Mouse (Mus musculus) cerebellum, postnatal 25 days (tissue): ENCODE measurements around the gene Cacnb1.

ENCODE experiments used
- DNase-seq, 2 experiments: peaks; one replicate each; pipeline ENCODE4 v3.0.0; 2021; ENCODE audit warnings: mixed read lengths in 2 of 2

Cacnb1 gene

GRCm38 (mm10) chr11:97954469-97955141, 68.2 kb downstream of the Cacnb1 start:
- DNase-seq: no peak

- no peak for DNase-seq
Measured at GRCm38 (mm10) chr11:97953939-97954275, 68.9 kb downstream of the Cacnb1 start.

- no peak for DNase-seq
Measured at GRCm38 (mm10) chr11:97953179-97953938, 69.5 kb downstream of the Cacnb1 start.

- DNase-seq: no peak
Measured at GRCm38 (mm10) chr11:97952367-97953006, 70.3 kb downstream of the Cacnb1 start.
